Mouse (Mus musculus): ENCODE data around the gene Atp6v1b1. TPM values are rescaled to one million over a fixed set of nuclear protein-coding genes. Genes with fewer than 3 reads are reported as not detected.

Gene Atp6v1b1
- total and polyA plus RNA-seq, 2 experiments from 2014 or later = 4.1 TPM; not detected in 1

DNA sequence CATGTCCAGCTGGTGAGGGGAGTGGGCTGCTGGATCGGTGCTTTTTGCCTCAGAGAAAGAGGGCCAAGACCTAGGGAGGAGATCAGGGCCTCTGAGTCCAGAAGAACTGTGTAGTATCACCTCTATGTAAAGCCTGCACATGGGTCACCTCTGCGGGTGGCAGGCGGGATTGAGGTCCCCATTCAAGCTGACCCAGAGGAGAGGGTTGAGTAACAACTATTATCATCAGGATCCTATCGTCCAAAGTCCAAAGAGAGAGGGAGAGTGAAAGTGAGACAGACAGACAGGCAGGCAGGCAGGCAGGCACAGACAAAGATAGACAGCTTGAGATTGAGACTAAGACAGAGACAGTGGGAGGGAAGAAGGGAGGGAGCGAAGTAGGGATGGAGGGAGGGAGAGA, 422 bp downstream of the Atp6v1b1 start:
- no peak overlapping the region for H3K27ac ChIP-seq (ENCODE audit: low read depth)
- 55% methylated on average over 5 of the region's 5 CpGs for WGBS
- H3K4me3 ChIP-seq (ENCODE audit: low read depth, low read length) = no peak overlapping the region
- H3K4me1 ChIP-seq (ENCODE audit: control insufficient read depth, insufficient read depth) = no peaks in the 10 kb centered on the region
- ATAC-seq (ENCODE audit: insufficient read depth, low read depth) = no peak
- no peak for TF ChIP-seq EP300 (IDR thresholded peaks at IDR 0.05; ENCODE audit: low read depth)
- no peak for TF ChIP-seq CTCF (IDR thresholded peaks at IDR 0.05; ENCODE audit: low read depth)
- no peak overlapping the region for H3K4me2 ChIP-seq (ENCODE audit: low read depth, low read length)
- 0 out of 2 replicates have a peak, but pooled peaks cover 9% of the 10 kb centered on the region for H3K27me3 ChIP-seq (ENCODE audit: control insufficient read depth, insufficient read depth, low read length)
- DNase-seq (ENCODE audit: low spot score) = no peak
- H3K36me3 ChIP-seq (replicated peaks; ENCODE audit: control insufficient read depth, insufficient read depth, low read length) = no peaks in the 10 kb centered on the region
- H3K9me3 ChIP-seq (replicated peaks; ENCODE audit: control insufficient read depth, low read length) = 0 out of 2 replicates have a peak, but pooled peaks cover 3% of the 10 kb centered on the region
- no peak overlapping the region for H3K9ac ChIP-seq (replicated peaks; ENCODE audit: low read depth, low read length)

DNA sequence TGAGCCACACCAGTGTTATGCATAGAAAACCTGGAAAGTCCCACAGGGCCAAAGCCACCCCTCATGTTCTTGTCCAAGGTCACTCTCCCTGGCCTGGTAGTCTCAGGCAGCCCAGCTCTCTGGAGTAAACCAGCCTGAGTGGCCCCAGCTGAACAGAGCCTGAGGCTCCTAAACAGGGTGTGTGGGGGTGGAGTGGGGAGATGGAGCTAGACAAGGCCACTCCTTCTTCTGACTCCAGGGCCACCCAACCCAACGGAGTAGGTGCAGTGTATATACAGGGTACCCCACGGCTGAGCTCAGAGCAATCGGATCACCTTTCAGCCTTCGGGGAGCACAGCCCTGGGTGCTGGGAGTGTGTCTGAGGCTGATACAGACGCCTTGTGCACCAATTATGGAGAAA, 1.3 kb downstream of the Atp6v1b1 start:
- Histone ChIP-seq H3K27me3 (ENCODE audit: control insufficient read depth, insufficient read depth, low read length) (peaks cover 11% of the 10 kb centered on the region; the same call in 1 of the 2 replicates), H3K36me3 (replicated peaks; ENCODE audit: control insufficient read depth, insufficient read depth, low read length) (no peaks in the 10 kb centered on the region), H3K9me3 (replicated peaks; ENCODE audit: control insufficient read depth, low read length) (0 out of 2 replicates have a peak, but pooled peaks cover 3% of the 10 kb centered on the region), H3K4me3 (ENCODE audit: low read depth, low read length) (no peak overlapping the region), H3K4me1 (ENCODE audit: control insufficient read depth, insufficient read depth) (no peaks in the 10 kb centered on the region), H3K4me2 (ENCODE audit: low read depth, low read length) (no peak overlapping the region), H3K27ac (ENCODE audit: low read depth) (no peak overlapping the region), H3K9ac (replicated peaks; ENCODE audit: low read depth, low read length) (no peak overlapping the region)
- DNase-seq (ENCODE audit: low spot score) (no peak), ATAC-seq (ENCODE audit: insufficient read depth, low read depth) (no peak)
- no peak for TF ChIP-seq CTCF (IDR thresholded peaks at IDR 0.05; ENCODE audit: low read depth)
- TF ChIP-seq EP300 (IDR thresholded peaks at IDR 0.05; ENCODE audit: low read depth) = no peak
- WGBS = 62% methylated on average over 5 of the region's 5 CpGs

DNA sequence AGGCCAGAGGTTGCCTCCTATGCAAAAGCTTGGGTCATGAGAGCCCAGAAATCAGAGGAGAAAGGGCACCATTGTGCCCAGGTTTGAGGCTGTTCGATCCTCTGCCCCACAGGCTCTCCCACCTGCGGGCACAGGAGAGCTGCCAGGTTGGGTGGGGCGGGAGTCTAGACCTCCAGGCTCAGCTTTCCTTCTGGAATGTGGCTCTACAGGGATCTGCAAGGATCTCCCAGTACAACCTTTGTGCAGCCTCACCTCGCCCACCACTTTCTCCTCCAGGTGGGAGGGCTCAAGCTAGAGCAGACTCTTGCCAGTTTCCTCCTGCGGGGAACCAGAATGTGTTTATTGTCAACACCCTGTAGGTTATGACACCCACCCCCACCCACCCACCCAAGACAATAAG, 1.8 kb downstream of the Atp6v1b1 start:
- Histone ChIP-seq H3K9ac (replicated peaks; ENCODE audit: low read depth, low read length) (no peak overlapping the region), H3K27me3 (ENCODE audit: control insufficient read depth, insufficient read depth, low read length) (peaks cover 13% of the 10 kb centered on the region; the same call in 1 of the 2 replicates), H3K4me3 (ENCODE audit: low read depth, low read length) (no peak overlapping the region), H3K9me3 (replicated peaks; ENCODE audit: control insufficient read depth, low read length) (0 out of 2 replicates have a peak, but pooled peaks cover 3% of the 10 kb centered on the region), H3K4me1 (ENCODE audit: control insufficient read depth, insufficient read depth) (no peaks in the 10 kb centered on the region), H3K4me2 (ENCODE audit: low read depth, low read length) (no peak overlapping the region), H3K27ac (ENCODE audit: low read depth) (no peak overlapping the region), H3K36me3 (replicated peaks; ENCODE audit: control insufficient read depth, insufficient read depth, low read length) (no peaks in the 10 kb centered on the region)
- DNase-seq (ENCODE audit: low spot score) (no peak), ATAC-seq (ENCODE audit: insufficient read depth, low read depth) (no peak)
- WGBS = 63% methylated on average over 5 of the region's 5 CpGs
- TF ChIP-seq EP300 (IDR thresholded peaks at IDR 0.05; ENCODE audit: low read depth) (no peak), CTCF (IDR thresholded peaks at IDR 0.05; ENCODE audit: low read depth) (no peak)

DNA sequence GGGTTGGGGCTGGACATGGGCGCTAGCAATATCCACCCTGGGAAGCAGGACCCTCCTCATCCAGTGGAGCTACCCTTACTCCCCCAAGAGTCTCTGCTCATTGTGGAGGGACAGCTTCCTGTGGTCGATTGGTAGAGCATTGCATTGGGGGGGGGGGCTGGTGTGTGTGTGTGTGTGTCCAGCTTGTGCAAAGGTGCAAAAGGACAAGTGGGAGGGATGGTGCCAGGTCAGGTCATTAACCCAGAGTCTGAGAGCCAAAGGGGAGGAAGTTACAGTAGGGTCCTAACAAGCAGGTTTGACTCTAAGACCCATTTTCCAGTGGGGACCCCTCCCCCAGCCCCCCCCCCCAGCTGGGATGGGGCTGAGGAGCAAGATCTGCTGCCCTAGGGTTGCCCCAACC, 2.7 kb downstream of the Atp6v1b1 start:
- no peak for TF ChIP-seq CTCF (IDR thresholded peaks at IDR 0.05; ENCODE audit: low read depth)
- TF ChIP-seq EP300 (IDR thresholded peaks at IDR 0.05; ENCODE audit: low read depth) = no peak
- ATAC-seq (ENCODE audit: insufficient read depth, low read depth) (no peak), DNase-seq (ENCODE audit: low spot score) (no peak)
- peaks cover 13% of the 10 kb centered on the region; the same call in 1 of the 2 replicates for H3K27me3 ChIP-seq (ENCODE audit: control insufficient read depth, insufficient read depth, low read length)
- no peak overlapping the region for H3K27ac ChIP-seq (ENCODE audit: low read depth)
- no peaks in the 10 kb centered on the region for H3K4me1 ChIP-seq (ENCODE audit: control insufficient read depth, insufficient read depth)
- H3K36me3 ChIP-seq (replicated peaks; ENCODE audit: control insufficient read depth, insufficient read depth, low read length) = no peaks in the 10 kb centered on the region
- WGBS = 49% methylated on average over 2 of the region's 2 CpGs
- 0 out of 2 replicates have a peak, but pooled peaks cover 3% of the 10 kb centered on the region for H3K9me3 ChIP-seq (replicated peaks; ENCODE audit: control insufficient read depth, low read length)
- H3K9ac ChIP-seq (replicated peaks; ENCODE audit: low read depth, low read length) = no peak overlapping the region
- no peak overlapping the region for H3K4me2 ChIP-seq (ENCODE audit: low read depth, low read length)
- H3K4me3 ChIP-seq (ENCODE audit: low read depth, low read length) = no peak overlapping the region

DNA sequence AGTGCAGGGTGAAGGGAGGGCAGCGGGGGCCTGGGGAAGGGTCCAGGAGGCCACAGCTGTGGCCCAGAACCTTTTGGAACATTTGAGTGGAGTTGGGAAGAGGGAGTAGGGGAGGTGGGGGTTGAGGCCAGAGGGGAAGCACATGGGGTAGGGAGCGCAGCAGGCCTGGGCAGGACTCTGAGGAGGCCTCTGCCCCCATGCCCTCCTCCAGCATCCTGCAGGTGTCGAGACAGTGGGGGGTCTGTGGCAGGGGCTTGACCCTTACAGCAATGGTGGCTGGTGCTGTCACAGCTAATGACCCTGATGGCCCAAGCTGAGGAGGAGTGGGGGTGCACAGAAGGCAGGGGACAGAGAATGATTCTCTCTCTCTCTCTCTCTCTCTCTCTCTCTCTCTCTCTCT, 6.5 kb downstream of the Atp6v1b1 start:
- Histone ChIP-seq H3K4me2 (ENCODE audit: low read depth, low read length) (no peak overlapping the region), H3K9ac (replicated peaks; ENCODE audit: low read depth, low read length) (no peak overlapping the region), H3K36me3 (replicated peaks; ENCODE audit: control insufficient read depth, insufficient read depth, low read length) (no peaks in the 10 kb centered on the region), H3K9me3 (replicated peaks; ENCODE audit: control insufficient read depth, low read length) (no peaks in the 10 kb centered on the region), H3K4me1 (ENCODE audit: control insufficient read depth, insufficient read depth) (no peaks in the 10 kb centered on the region), H3K4me3 (ENCODE audit: low read depth, low read length) (no peak overlapping the region), H3K27ac (ENCODE audit: low read depth) (no peak overlapping the region), H3K27me3 (ENCODE audit: control insufficient read depth, insufficient read depth, low read length) (peaks cover 28% of the 10 kb centered on the region)
- no peak for DNase-seq (ENCODE audit: low spot score)
- 65% methylated on average over 3 of the region's 3 CpGs for WGBS
- ATAC-seq (ENCODE audit: insufficient read depth, low read depth) = no peak
- TF ChIP-seq EP300 (IDR thresholded peaks at IDR 0.05; ENCODE audit: low read depth) (no peak), CTCF (IDR thresholded peaks at IDR 0.05; ENCODE audit: low read depth) (no peak)

DNA sequence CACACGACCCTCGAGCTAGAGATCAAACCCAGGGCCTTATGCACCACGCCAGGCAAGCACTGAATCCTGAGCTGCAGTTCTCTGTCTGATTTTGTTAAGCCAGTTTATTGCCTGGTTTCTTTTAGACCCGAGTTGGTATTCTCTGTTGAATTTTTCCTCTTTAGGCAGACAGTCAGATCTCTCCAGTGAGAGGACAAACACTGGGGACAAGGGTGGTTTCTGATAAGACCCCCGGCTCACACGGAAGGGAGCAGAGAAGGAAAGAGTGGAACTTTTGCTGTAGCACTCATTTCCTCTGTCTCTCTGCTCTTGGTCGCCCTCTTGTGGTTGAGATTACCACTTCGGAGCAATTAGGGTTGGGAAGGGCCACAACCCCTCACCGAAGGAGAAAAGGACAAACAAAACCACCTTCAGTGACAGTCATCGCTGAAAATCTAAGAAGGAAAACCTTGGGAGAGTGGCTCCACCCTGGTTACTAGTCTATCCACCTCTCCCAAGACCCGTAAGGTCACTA, 7.4 kb downstream of the Atp6v1b1 start:
- H3K27me3 ChIP-seq (ENCODE audit: control insufficient read depth, insufficient read depth, low read length) = peaks cover 28% of the 10 kb centered on the region

More for the DNA sequence above, 7.4 kb downstream of the Atp6v1b1 start:
- Histone ChIP-seq H3K4me2 (ENCODE audit: low read depth, low read length) (0 out of 2 replicates have a peak overlapping the region, but pooled peaks have one; percentile 7), H3K36me3 (replicated peaks; ENCODE audit: control insufficient read depth, insufficient read depth, low read length) (no peaks in the 10 kb centered on the region), H3K4me3 (ENCODE audit: low read depth, low read length) (no peak overlapping the region), H3K4me1 (ENCODE audit: control insufficient read depth, insufficient read depth) (no peaks in the 10 kb centered on the region), H3K9me3 (replicated peaks; ENCODE audit: control insufficient read depth, low read length) (no peaks in the 10 kb centered on the region), H3K27ac (ENCODE audit: low read depth) (no peak overlapping the region), H3K9ac (replicated peaks; ENCODE audit: low read depth, low read length) (no peak overlapping the region)
- DNase-seq (ENCODE audit: low spot score) (peak; percentile 31), ATAC-seq (ENCODE audit: insufficient read depth, low read depth) (no peak)
- WGBS = 8% methylated on average over 11 of the region's 11 CpGs
- peak; percentile 84 for TF ChIP-seq CTCF (IDR thresholded peaks at IDR 0.05; ENCODE audit: low read depth)
- no peak for TF ChIP-seq EP300 (IDR thresholded peaks at IDR 0.05; ENCODE audit: low read depth)
